Mouse (Mus musculus) lung, adult 2 months (tissue): ENCODE measurements at regions not wholly inside any gene's neighbourhood (a gene's known extent, or its start where the extent isn't known, plus 50 kb on each side); places are given as distances from the start of the nearest gene placed in this dataset.

ENCODE experiments used
- DNase-seq: peaks from one replicate; pipeline ENCODE4 v3.0.0; 2022
- H3K4me1 ChIP-seq: fragments of 200-500 bp; 2 replicates; pipeline ENCODE4 v1.6.1; 2011; ENCODE audit warnings: low read length; ENCODE audit not compliant: control insufficient read depth, insufficient read depth
- H3K4me3 ChIP-seq: fragments of 200-500 bp; replicated peaks from 2 replicates; pipeline ENCODE3; 2011; ENCODE audit warnings: low read depth, mild to moderate bottlenecking, control low read depth, low read length; ENCODE audit errors: extremely low read depth
- CTCF ChIP-seq: fragments of 200-500 bp; IDR thresholded peaks from 2 replicates; pipeline ENCODE4 v1.5.1; 2011; ENCODE audit warnings: mild to moderate bottlenecking, low read length, control low read depth; ENCODE audit not compliant: insufficient read depth
- POLR2A ChIP-seq: fragments of 200-500 bp; IDR thresholded peaks from 2 replicates; pipeline ENCODE4 v1.6.1; 2011; ENCODE audit warnings: low read depth, mild to moderate bottlenecking, control low read depth, low read length, borderline replicate concordance; ENCODE audit errors: extremely low read depth
- WGBS: fragments of 180-500 bp; shearing (Covaris S2); methylation state at CpG from one replicate; pipeline ENCODE4 v1.1.7; 2018; 5-methylcytosine and 5-hydroxymethylcytosine counted together

GRCm38 (mm10) chr13:112192192-112192905 lies 95.9 kb upstream of the Ankrd55 start:
- DNase-seq = no peak
- H3K4me3 ChIP-seq = no peak overlapping the region
- H3K4me1 ChIP-seq = peaks cover 10% of the 10 kb centered on the region; the same call in 1 of the 2 replicates
- TF ChIP-seq POLR2A (no peak), CTCF (no peak)
- WGBS = 29% methylated on average over 9 of the region's 9 CpGs

- Histone ChIP-seq H3K4me3 (no peak overlapping the region), H3K4me1 (peaks cover 5% of the 10 kb centered on the region; the same call in 1 of the 2 replicates)
- 77% methylated on average over 5 of the region's 5 CpGs for WGBS
- no peak for TF ChIP-seq POLR2A
- TF ChIP-seq CTCF = no peak
- no peak for DNase-seq
Measured at GRCm38 (mm10) chr13:112193676-112194075, 94.6 kb upstream of the Ankrd55 start.

- DNase-seq = no peak
- 86% methylated on average over 5 of the region's 5 CpGs for WGBS
- no peak for TF ChIP-seq POLR2A
- no peak for TF ChIP-seq CTCF
- H3K4me3 ChIP-seq = no peak overlapping the region
- peaks cover 4% of the 10 kb centered on the region; the same call in 1 of the 2 replicates for H3K4me1 ChIP-seq
Measured at GRCm38 (mm10) chr13:112194991-112195390, 93.3 kb upstream of the Ankrd55 start.

- Histone ChIP-seq H3K4me1 (peaks cover 4% of the 10 kb centered on the region; the same call in 1 of the 2 replicates), H3K4me3 (no peak overlapping the region)
- WGBS = 6% methylated on average over 13 of the region's 13 CpGs
- peak; percentile 54 for TF ChIP-seq CTCF
- no peak for TF ChIP-seq POLR2A
- DNase-seq = peak; percentile 61
Measured at GRCm38 (mm10) chr13:112196789-112197188, 91.5 kb upstream of the Ankrd55 start.

- TF ChIP-seq CTCF (no peak), POLR2A (no peak)
- H3K4me1 ChIP-seq = no peaks in the 10 kb centered on the region
- 87% methylated on average over 8 of the region's 8 CpGs for WGBS
- DNase-seq = no peak
- no peak overlapping the region for H3K4me3 ChIP-seq
Measured at GRCm38 (mm10) chr13:112203721-112204120, 84.5 kb upstream of the Ankrd55 start.

GRCm38 (mm10) chr13:112204204-112204603 lies 84.0 kb upstream of the Ankrd55 start:
- WGBS = 67% methylated on average over 3 of the region's 3 CpGs
- DNase-seq = no peak
- H3K4me3 ChIP-seq = no peak overlapping the region
- no peaks in the 10 kb centered on the region for H3K4me1 ChIP-seq
- TF ChIP-seq POLR2A (no peak), CTCF (no peak)

GRCm38 (mm10) chr13:112204813-112205212 lies 83.4 kb upstream of the Ankrd55 start:
- no peak overlapping the region for H3K4me3 ChIP-seq
- no peak for DNase-seq
- TF ChIP-seq CTCF = no peak
- no peaks in the 10 kb centered on the region for H3K4me1 ChIP-seq
- 72% methylated on average over 5 of the region's 5 CpGs for WGBS

GRCm38 (mm10) chr13:112207617-112208235 lies 80.5 kb upstream of the Ankrd55 start:
- TF ChIP-seq CTCF (no peak), POLR2A (no peak)
- WGBS = 77% methylated on average over 12 of the region's 12 CpGs
- no peaks in the 10 kb centered on the region for H3K4me1 ChIP-seq
- DNase-seq = no peak
- no peak overlapping the region for H3K4me3 ChIP-seq

- WGBS = 77% methylated on average over 9 of the region's 9 CpGs
- no peak for DNase-seq
- H3K4me1 ChIP-seq = no peaks in the 10 kb centered on the region
- TF ChIP-seq CTCF (no peak), POLR2A (no peak)
- H3K4me3 ChIP-seq = no peak overlapping the region
Measured at GRCm38 (mm10) chr13:112211841-112212240, 76.4 kb upstream of the Ankrd55 start.

GRCm38 (mm10) chr13:112212391-112212790 lies 75.9 kb upstream of the Ankrd55 start:
- TF ChIP-seq POLR2A (no peak), CTCF (no peak)
- 78% methylated on average over 12 of the region's 12 CpGs for WGBS
- no peaks in the 10 kb centered on the region for H3K4me1 ChIP-seq
- no peak for DNase-seq
- H3K4me3 ChIP-seq = no peak overlapping the region
